Mouse (Mus musculus): ENCODE measurements around the gene Mllt11. TPM values are rescaled to one million over a fixed set of nuclear protein-coding genes. Genes with fewer than 3 reads are reported as not detected.

Mllt11 gene
- polyA plus RNA-seq, 1 experiment from 2014 or later = 253 TPM

- Histone ChIP-seq H3K36me3 (peaks cover 76% of the 10 kb centered on the region), H3K9ac (replicated peaks) (no peak overlapping the region), H3K4me1 (replicated peaks) (no peaks in the 10 kb centered on the region)
Measured at GRCm38 (mm10) chr3:95200562-95200961, 31.4 kb downstream of the Mllt11 start.

GRCm38 (mm10) chr3:95200132-95200531 is 31.8 kb downstream of the Mllt11 start:
- 72% methylated on average over 7 of the region's 7 CpGs for WGBS
- ATAC-seq = no peak
- Histone ChIP-seq H3K27ac (no peak overlapping the region), H3K36me3 (peaks cover 77% of the 10 kb centered on the region), H3K9ac (replicated peaks) (no peak overlapping the region), H3K9me3 (no peaks in the 10 kb centered on the region), H3K4me2 (replicated peaks) (no peak overlapping the region), H3K4me3 (replicated peaks) (no peak overlapping the region), H3K4me1 (replicated peaks) (no peaks in the 10 kb centered on the region), H3K27me3 (no peaks in the 10 kb centered on the region)

More at GRCm38 (mm10) chr3:95200562-95200961, 31.4 kb downstream of the Mllt11 start:
- no peaks in the 10 kb centered on the region for H3K27me3 ChIP-seq
- H3K27ac ChIP-seq = no peak overlapping the region
- H3K4me3 ChIP-seq (replicated peaks) = no peak overlapping the region
- 80% methylated on average over 2 of the region's 2 CpGs for WGBS
- no peak overlapping the region for H3K4me2 ChIP-seq (replicated peaks)
- H3K9me3 ChIP-seq = no peaks in the 10 kb centered on the region
- no peak for ATAC-seq

- Histone ChIP-seq H3K9ac (replicated peaks) (no peak overlapping the region), H3K27ac (no peak overlapping the region), H3K9me3 (no peaks in the 10 kb centered on the region), H3K4me1 (replicated peaks) (no peaks in the 10 kb centered on the region), H3K4me3 (replicated peaks) (no peak overlapping the region), H3K4me2 (replicated peaks) (no peak overlapping the region), H3K36me3 (peaks cover 76% of the 10 kb centered on the region), H3K27me3 (no peaks in the 10 kb centered on the region)
- no peak for ATAC-seq
- WGBS = 73% methylated on average over 1 of the region's 1 CpGs
Measured at GRCm38 (mm10) chr3:95199101-95199500, 32.9 kb downstream of the Mllt11 start.

GRCm38 (mm10) chr3:95195772-95196171 is 36.2 kb downstream of the Mllt11 start:
- no peaks in the 10 kb centered on the region for H3K4me1 ChIP-seq (replicated peaks)
- no peaks in the 10 kb centered on the region for H3K9me3 ChIP-seq
- ATAC-seq = no peak
- no peak overlapping the region for H3K4me3 ChIP-seq (replicated peaks)
- H3K36me3 ChIP-seq = peaks cover 57% of the 10 kb centered on the region
- H3K27ac ChIP-seq = no peak overlapping the region
- H3K4me2 ChIP-seq (replicated peaks) = no peak overlapping the region
- H3K9ac ChIP-seq (replicated peaks) = no peak overlapping the region
- 84% methylated on average over 2 of the region's 2 CpGs for WGBS
- H3K27me3 ChIP-seq = no peaks in the 10 kb centered on the region

GRCm38 (mm10) chr3:95194721-95195135 is 37.2 kb downstream of the Mllt11 start:
- no peaks in the 10 kb centered on the region for H3K27me3 ChIP-seq
- H3K4me1 ChIP-seq (replicated peaks) = no peaks in the 10 kb centered on the region
- H3K4me2 ChIP-seq (replicated peaks) = no peak overlapping the region
- no peak for ATAC-seq
- no peaks in the 10 kb centered on the region for H3K9me3 ChIP-seq
- WGBS = 87% methylated on average over 6 of the region's 6 CpGs
- H3K4me3 ChIP-seq (replicated peaks) = no peak overlapping the region
- peaks cover 59% of the 10 kb centered on the region for H3K36me3 ChIP-seq
- H3K27ac ChIP-seq = no peak overlapping the region
- H3K9ac ChIP-seq (replicated peaks) = no peak overlapping the region

GRCm38 (mm10) chr3:95186888-95187287 is 45.1 kb downstream of the Mllt11 start:
- H3K27ac ChIP-seq = no peak overlapping the region
- peaks cover 69% of the 10 kb centered on the region for H3K36me3 ChIP-seq
- no peaks in the 10 kb centered on the region for H3K27me3 ChIP-seq
- no peak overlapping the region for H3K4me3 ChIP-seq (replicated peaks)
- H3K4me2 ChIP-seq (replicated peaks) = no peak overlapping the region
- no peak for ATAC-seq
- 91% methylated on average over 6 of the region's 6 CpGs for WGBS
- H3K9me3 ChIP-seq = no peaks in the 10 kb centered on the region
- no peaks in the 10 kb centered on the region for H3K4me1 ChIP-seq (replicated peaks)
- no peak overlapping the region for H3K9ac ChIP-seq (replicated peaks)

- ATAC-seq = no peak
- Histone ChIP-seq H3K9ac (replicated peaks) (no peak overlapping the region), H3K36me3 (peaks cover 67% of the 10 kb centered on the region), H3K9me3 (no peaks in the 10 kb centered on the region), H3K4me2 (replicated peaks) (no peak overlapping the region), H3K27ac (no peak overlapping the region), H3K27me3 (no peaks in the 10 kb centered on the region), H3K4me1 (replicated peaks) (no peaks in the 10 kb centered on the region), H3K4me3 (replicated peaks) (no peak overlapping the region)
- 91% methylated on average over 2 of the region's 2 CpGs for WGBS
Measured at GRCm38 (mm10) chr3:95186100-95186499, 45.9 kb downstream of the Mllt11 start.

GRCm38 (mm10) chr3:95184796-95185577 is 47.0 kb downstream of the Mllt11 start:
- Histone ChIP-seq H3K36me3 (peaks cover 62% of the 10 kb centered on the region), H3K27me3 (no peaks in the 10 kb centered on the region), H3K4me2 (replicated peaks) (no peak overlapping the region), H3K9me3 (no peaks in the 10 kb centered on the region), H3K4me1 (replicated peaks) (no peaks in the 10 kb centered on the region), H3K9ac (replicated peaks) (no peak overlapping the region), H3K27ac (no peak overlapping the region), H3K4me3 (replicated peaks) (no peak overlapping the region)
- 91% methylated on average over 9 of the region's 9 CpGs for WGBS
- ATAC-seq = no peak

GRCm38 (mm10) chr3:95181841-95182240 is 50.1 kb downstream of the Mllt11 start:
- WGBS = 76% methylated on average over 1 of the region's 1 CpGs
- ATAC-seq = no peak
- H3K27ac ChIP-seq = no peak overlapping the region

GRCm38 (mm10) chr3:95179890-95180289 is 52.1 kb downstream of the Mllt11 start:
- no peak overlapping the region for H3K27ac ChIP-seq
- ATAC-seq = no peak
- H3K9me3 ChIP-seq = no peaks in the 10 kb centered on the region
- no peaks in the 10 kb centered on the region for H3K4me1 ChIP-seq (replicated peaks)
- H3K4me3 ChIP-seq (replicated peaks) = no peak overlapping the region
- no peak overlapping the region for H3K4me2 ChIP-seq (replicated peaks)
- no peak overlapping the region for H3K9ac ChIP-seq (replicated peaks)
- no peaks in the 10 kb centered on the region for H3K27me3 ChIP-seq
- H3K36me3 ChIP-seq = peaks cover 16% of the 10 kb centered on the region
- 77% methylated on average over 3 of the region's 3 CpGs for WGBS

More at GRCm38 (mm10) chr3:95181841-95182240, 50.1 kb downstream of the Mllt11 start:
- H3K36me3 ChIP-seq = peaks cover 32% of the 10 kb centered on the region
- no peaks in the 10 kb centered on the region for H3K9me3 ChIP-seq
- no peak overlapping the region for H3K4me2 ChIP-seq (replicated peaks)
- H3K27me3 ChIP-seq = no peaks in the 10 kb centered on the region
- H3K4me1 ChIP-seq (replicated peaks) = no peaks in the 10 kb centered on the region
- no peak overlapping the region for H3K4me3 ChIP-seq (replicated peaks)
- H3K9ac ChIP-seq (replicated peaks) = no peak overlapping the region

- H3K4me1 ChIP-seq (replicated peaks) = peaks cover 3% of the 10 kb centered on the region
- no peak overlapping the region for H3K4me2 ChIP-seq (replicated peaks)
- no peak overlapping the region for H3K27ac ChIP-seq
- H3K27me3 ChIP-seq = peaks cover 2% of the 10 kb centered on the region; the same call in 1 of the 2 replicates
- H3K9ac ChIP-seq (replicated peaks) = no peak overlapping the region
- no peak overlapping the region for H3K4me3 ChIP-seq (replicated peaks)
- WGBS = 85% methylated on average over 5 of the region's 5 CpGs
- ATAC-seq = no peak
- peaks cover 11% of the 10 kb centered on the region for H3K36me3 ChIP-seq
- no peaks in the 10 kb centered on the region for H3K9me3 ChIP-seq
Measured at GRCm38 (mm10) chr3:95178948-95179347, 53.0 kb downstream of the Mllt11 start.

- no peaks in the 10 kb centered on the region for H3K9me3 ChIP-seq
- no peak overlapping the region for H3K27ac ChIP-seq
- no peak for ATAC-seq
- H3K4me2 ChIP-seq (replicated peaks) = no peak overlapping the region
- H3K4me1 ChIP-seq (replicated peaks) = peaks cover 16% of the 10 kb centered on the region
- no peak overlapping the region for H3K4me3 ChIP-seq (replicated peaks)
- H3K27me3 ChIP-seq = peaks cover 16% of the 10 kb centered on the region
- WGBS = 81% methylated on average over 6 of the region's 6 CpGs
- H3K9ac ChIP-seq (replicated peaks) = no peak overlapping the region
- H3K36me3 ChIP-seq = peaks cover 11% of the 10 kb centered on the region
Measured at GRCm38 (mm10) chr3:95177583-95177982, 54.4 kb downstream of the Mllt11 start.

GRCm38 (mm10) chr3:95176500-95176899 is 55.5 kb downstream of the Mllt11 start:
- H3K4me3 ChIP-seq (replicated peaks) = no peak overlapping the region
- no peaks in the 10 kb centered on the region for H3K9me3 ChIP-seq
- ATAC-seq = no peak
- H3K27me3 ChIP-seq = peaks cover 26% of the 10 kb centered on the region
- 49% methylated on average over 3 of the region's 3 CpGs for WGBS
- H3K4me2 ChIP-seq (replicated peaks) = no peak overlapping the region
- no peak overlapping the region for H3K27ac ChIP-seq
- peaks cover 21% of the 10 kb centered on the region for H3K4me1 ChIP-seq (replicated peaks)
- peaks cover 21% of the 10 kb centered on the region for H3K36me3 ChIP-seq
- no peak overlapping the region for H3K9ac ChIP-seq (replicated peaks)
